Mouse (Mus musculus) liver, postnatal 0 days (tissue): ENCODE measurements at regions not wholly inside any gene's neighbourhood (a gene's known extent, or its start where the extent isn't known, plus 50 kb on each side); places are given as distances from the start of the nearest gene placed in this dataset.

ENCODE experiments used
- ATAC-seq: fragments of 200-750 bp; cut with Nextera tagmentation; 2 replicates; pipeline ENCODE4 v1.8.0; 2017; ENCODE audit warnings: mild to moderate bottlenecking, moderate library complexity
- DNase-seq: peaks from one replicate; pipeline ENCODE4 v3.0.0-alpha.2; 2016
- H3K27ac ChIP-seq: fragments of 300-500 bp; sonication (generic); 2 replicates; pipeline ENCODE4 v1.5.1; 2014; ENCODE audit warnings: antibody characterized with exemption, moderate library complexity, mild to moderate bottlenecking, low read depth
- H3K27me3 ChIP-seq: fragments of 300-500 bp; sonication (generic); 2 replicates; pipeline ENCODE4 v1.6.1; 2014; ENCODE audit warnings: low read length, control low read depth, mixed read lengths; ENCODE audit not compliant: insufficient read depth
- H3K36me3 ChIP-seq: fragments of 300-500 bp; sonication (generic); replicated peaks from 2 replicates; pipeline ENCODE4 v1.6.1; 2014; ENCODE audit warnings: mild to moderate bottlenecking, control low read depth, low read length, moderate library complexity, mixed read lengths; ENCODE audit not compliant: insufficient read depth
- H3K4me1 ChIP-seq: fragments of 300-500 bp; sonication (generic); 2 replicates; pipeline ENCODE4 v1.6.1; 2014; ENCODE audit warnings: antibody characterized with exemption, mild to moderate bottlenecking, control low read depth; ENCODE audit not compliant: insufficient read depth
- H3K4me2 ChIP-seq: fragments of 300-500 bp; sonication (generic); 2 replicates; pipeline ENCODE4 v1.6.1; 2014; ENCODE audit warnings: low read depth, mild to moderate bottlenecking, low read length, moderate library complexity, mixed read lengths
- H3K4me3 ChIP-seq: fragments of 300-500 bp; sonication (generic); 2 replicates; pipeline ENCODE4 v1.5.1; 2014; ENCODE audit warnings: low read depth, low read length
- H3K9ac ChIP-seq: fragments of 300-500 bp; sonication (generic); replicated peaks from 2 replicates; pipeline ENCODE4 v1.6.1; 2014; ENCODE audit warnings: mild to moderate bottlenecking, moderate library complexity
- H3K9me3 ChIP-seq: fragments of 300-500 bp; sonication (generic); 2 replicates; pipeline ENCODE4 v1.6.1; 2016; ENCODE audit warnings: mild to moderate bottlenecking, control low read depth, low read length, mixed read lengths
- CTCF ChIP-seq: sonication (generic); IDR thresholded peaks from 2 replicates; pipeline ENCODE4 v1.5.1; 2016; ENCODE audit warnings: antibody characterized with exemption, low read depth
- EP300 ChIP-seq: IDR thresholded peaks from 2 replicates; pipeline ENCODE4 v1.6.1; 2016; ENCODE audit warnings: antibody characterized with exemption, low read depth, mild to moderate bottlenecking
- WGBS: fragments of 180-500 bp; shearing (Covaris S2); extraction: QIAGEN DNeasy Blood & Tissue Kit; methylation state at CpG from one replicate; pipeline ENCODE4 v1.1.7; 2014; ENCODE audit not compliant: insufficient replicate concordance; 5-methylcytosine and 5-hydroxymethylcytosine counted together

GRCm38 (mm10) chr12:29258548-29258874 lies 269.7 kb upstream of the Myt1l start:
- no peak overlapping the region for H3K27ac ChIP-seq
- no peak for DNase-seq

DNA sequence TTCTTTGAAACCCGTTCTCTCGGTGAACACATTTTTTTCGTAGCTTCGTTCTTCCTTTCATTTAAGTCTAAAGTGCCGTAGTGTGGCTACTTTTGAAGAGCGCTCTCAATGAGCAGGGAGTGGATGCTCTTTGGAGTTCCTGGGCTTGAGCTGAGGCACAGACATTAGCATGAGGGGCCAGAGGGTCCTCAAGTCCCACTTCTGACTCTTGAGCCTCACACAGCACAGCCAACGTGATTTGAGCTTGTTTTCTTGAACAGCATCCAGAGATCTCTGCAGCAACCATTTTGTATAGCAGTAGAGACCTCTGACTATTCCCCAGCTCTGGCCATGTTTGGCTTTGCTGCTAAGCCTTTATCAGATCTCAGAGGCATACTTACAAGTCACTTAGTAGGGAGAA lies 269.2 kb upstream of the Myt1l start:
- no peaks in the 10 kb centered on the region for H3K27me3 ChIP-seq
- H3K27ac ChIP-seq = no peak overlapping the region
- H3K9ac ChIP-seq = no peak overlapping the region
- H3K4me1 ChIP-seq = no peaks in the 10 kb centered on the region
- DNase-seq (no peak), ATAC-seq (no peak)
- no peak overlapping the region for H3K4me2 ChIP-seq
- H3K9me3 ChIP-seq = no peaks in the 10 kb centered on the region
- TF ChIP-seq EP300 = no peak
- no peak for TF ChIP-seq CTCF
- no peak overlapping the region for H3K4me3 ChIP-seq
- 69% methylated on average over 7 of the region's 7 CpGs for whole genome bisulfite sequencing
- H3K36me3 ChIP-seq = no peaks in the 10 kb centered on the region

More at GRCm38 (mm10) chr12:29258548-29258874, 269.7 kb upstream of the Myt1l start:
- TF ChIP-seq CTCF (no peak), EP300 (no peak)
- H3K4me2 ChIP-seq = no peak overlapping the region
- H3K9ac ChIP-seq = no peak overlapping the region
- no peak for ATAC-seq
- H3K27me3 ChIP-seq = no peaks in the 10 kb centered on the region
- no peaks in the 10 kb centered on the region for H3K4me1 ChIP-seq
- no peaks in the 10 kb centered on the region for H3K9me3 ChIP-seq
- H3K4me3 ChIP-seq = no peak overlapping the region
- H3K36me3 ChIP-seq = no peaks in the 10 kb centered on the region

GRCm38 (mm10) chr12:29274166-29274565 lies 254.0 kb upstream of the Myt1l start:
- ATAC-seq (no peak), DNase-seq (no peak)
- no peaks in the 10 kb centered on the region for H3K4me1 ChIP-seq
- H3K36me3 ChIP-seq = no peaks in the 10 kb centered on the region
- no peaks in the 10 kb centered on the region for H3K27me3 ChIP-seq
- no peak overlapping the region for H3K9ac ChIP-seq
- H3K27ac ChIP-seq = no peak overlapping the region
- TF ChIP-seq EP300 = no peak
- no peak for TF ChIP-seq CTCF
- 78% methylated on average over 4 of the region's 4 CpGs for WGBS
- H3K4me3 ChIP-seq = no peak overlapping the region
- no peaks in the 10 kb centered on the region for H3K9me3 ChIP-seq
- H3K4me2 ChIP-seq = no peak overlapping the region

DNA sequence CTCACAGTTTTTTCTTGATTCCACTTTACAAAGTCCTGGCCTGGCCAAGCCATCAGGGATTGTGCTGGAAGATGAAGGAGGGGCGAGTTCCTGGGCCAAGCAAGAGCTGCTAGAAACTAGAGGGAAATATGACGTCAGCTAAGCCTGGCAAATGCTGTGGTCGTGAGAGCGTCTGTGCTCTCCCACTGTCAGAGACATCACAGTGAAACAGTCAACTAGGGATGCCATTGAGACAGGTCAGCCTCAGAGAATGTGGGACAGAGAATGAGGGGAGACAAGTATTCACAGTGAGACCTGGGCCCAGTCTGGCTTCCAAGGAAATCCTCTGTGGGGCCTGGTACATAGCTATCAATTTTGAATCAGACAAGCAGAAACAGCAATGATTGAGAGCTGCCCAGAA lies 252.5 kb upstream of the Myt1l start:
- H3K4me1 ChIP-seq = no peaks in the 10 kb centered on the region
- TF ChIP-seq EP300 (no peak), CTCF (no peak)
- no peak overlapping the region for H3K4me3 ChIP-seq
- 0 out of 2 replicates have a peak, but pooled peaks cover 4% of the 10 kb centered on the region for H3K27me3 ChIP-seq
- H3K4me2 ChIP-seq = no peak overlapping the region
- no peak for ATAC-seq
- no peak overlapping the region for H3K27ac ChIP-seq
- no peak overlapping the region for H3K9ac ChIP-seq
- DNase-seq = no peak
- no peaks in the 10 kb centered on the region for H3K9me3 ChIP-seq
- WGBS = 63% methylated on average over 4 of the region's 4 CpGs
- no peaks in the 10 kb centered on the region for H3K36me3 ChIP-seq

- H3K4me2 ChIP-seq = no peak overlapping the region
- no peak overlapping the region for H3K4me3 ChIP-seq
- TF ChIP-seq EP300 (no peak), CTCF (no peak)
- ATAC-seq (no peak), DNase-seq (no peak)
- H3K4me1 ChIP-seq = no peaks in the 10 kb centered on the region
- no peak overlapping the region for H3K27ac ChIP-seq
- no peaks in the 10 kb centered on the region for H3K9me3 ChIP-seq
- H3K27me3 ChIP-seq = 0 out of 2 replicates have a peak, but pooled peaks cover 4% of the 10 kb centered on the region
- no peaks in the 10 kb centered on the region for H3K36me3 ChIP-seq
- no peak overlapping the region for H3K9ac ChIP-seq
- 8% methylated on average over 13 of the region's 13 CpGs for WGBS
These were observed 248.5 kb upstream of the Myt1l start for GRCm38 (mm10) chr12:29279631-29280080.

GRCm38 (mm10) chr12:29280081-29280788 lies 247.9 kb upstream of the Myt1l start:
- TF ChIP-seq CTCF (no peak), EP300 (no peak)
- Histone ChIP-seq H3K4me3 (no peak overlapping the region), H3K9ac (no peak overlapping the region), H3K9me3 (no peaks in the 10 kb centered on the region), H3K27me3 (0 out of 2 replicates have a peak, but pooled peaks cover 4% of the 10 kb centered on the region), H3K4me1 (no peaks in the 10 kb centered on the region), H3K36me3 (no peaks in the 10 kb centered on the region), H3K4me2 (no peak overlapping the region), H3K27ac (no peak overlapping the region)
- ATAC-seq (no peak), DNase-seq (no peak)
- WGBS = 15% methylated on average over 9 of the region's 9 CpGs
